Mouse (Mus musculus) kidney, postnatal 0 days (tissue): ENCODE measurements around the gene Brd3. TPM values are rescaled to one million over a fixed set of nuclear protein-coding genes. Genes with fewer than 3 reads are reported as not detected.

Experiments used
- ATAC-seq: fragments of 200-750 bp; cut with Nextera tagmentation; replicated peaks from 2 replicates; pipeline ENCODE4 v1.8.0; 2017; ENCODE audit warnings: low read depth, moderate number of reproducible peaks, moderate TSS enrichment, moderate library complexity; ENCODE audit not compliant: low FRiP score
- DNase-seq: peaks from one replicate; pipeline ENCODE4 v3.0.0-alpha.2; 2016; ENCODE audit warnings: low spot score
- H3K27ac ChIP-seq: fragments of 300-500 bp; sonication (generic); 2 replicates; pipeline ENCODE4 v1.5.1; 2014; ENCODE audit warnings: mild to moderate bottlenecking
- H3K27me3 ChIP-seq: fragments of 300-500 bp; sonication (generic); 2 replicates; pipeline ENCODE4 v1.6.1; 2014; ENCODE audit warnings: low read length, mixed read lengths; ENCODE audit not compliant: insufficient read depth
- H3K36me3 ChIP-seq: fragments of 300-500 bp; sonication (generic); 2 replicates; pipeline ENCODE4 v1.6.1; 2014; ENCODE audit warnings: low read length, mixed read lengths; ENCODE audit not compliant: insufficient read depth
- H3K4me1 ChIP-seq: fragments of 300-500 bp; sonication (generic); replicated peaks from 2 replicates; pipeline ENCODE4 v1.6.1; 2014; ENCODE audit warnings: antibody characterized with exemption, low read length, mixed read lengths; ENCODE audit not compliant: insufficient read depth
- H3K4me2 ChIP-seq: fragments of 300-500 bp; sonication (generic); 2 replicates; pipeline ENCODE4 v1.6.1; 2014; ENCODE audit warnings: mild to moderate bottlenecking, low read length, moderate library complexity, mixed read lengths
- H3K4me3 ChIP-seq: fragments of 300-500 bp; sonication (generic); replicated peaks from 2 replicates; pipeline ENCODE4 v1.5.1; 2014; ENCODE audit warnings: low read depth, low read length
- H3K9ac ChIP-seq: fragments of 300-500 bp; sonication (generic); 2 replicates; pipeline ENCODE4 v1.6.1; 2014; ENCODE audit warnings: low read depth, low read length
- H3K9me3 ChIP-seq: fragments of 300-500 bp; sonication (generic); replicated peaks from 2 replicates; pipeline ENCODE4 v1.6.1; 2016; ENCODE audit warnings: low read length, inconsistent platforms, mixed read lengths
- CTCF ChIP-seq: IDR thresholded peaks from 2 replicates; pipeline ENCODE4 v1.5.1; 2016; ENCODE audit warnings: antibody characterized with exemption, low read depth, mild to moderate bottlenecking, moderate library complexity
- WGBS: fragments of 180-500 bp; shearing (Covaris S2); extraction: QIAGEN DNeasy Blood & Tissue Kit; methylation state at CpG from one replicate; pipeline ENCODE4 v1.1.7; 2014; 5-methylcytosine and 5-hydroxymethylcytosine counted together
- polyA plus RNA-seq: library from polyadenylated mRNA; unstranded; fragments of >200 nt; fragmentation: Nextera tagmentation; extraction: Ambion mirVana; gene quantifications from 2 replicates; pipeline ENCODE4 v1.2.1, GENCODE M21; 2015

The Brd3 gene
- polyA plus RNA-seq, 1 experiment from 2014 or later: 91.4 TPM

GRCm38 (mm10) chr2:27450226-27450625, 57.2 kb downstream of the Brd3 start:
- TF ChIP-seq CTCF: no peak
- Histone ChIP-seq H3K9ac (no peak overlapping the region), H3K27ac (no peak overlapping the region), H3K4me3 (no peak overlapping the region), H3K36me3 (peaks cover 76% of the 10 kb centered on the region), H3K27me3 (no peaks in the 10 kb centered on the region), H3K4me1 (no peaks in the 10 kb centered on the region), H3K9me3 (no peaks in the 10 kb centered on the region), H3K4me2 (no peak overlapping the region)
- ATAC-seq: no peak
- no peak for DNase-seq
- 87% methylated on average over 14 of the region's 14 CpGs for WGBS

GRCm38 (mm10) chr2:27447782-27448181, 59.7 kb downstream of the Brd3 start:
- TF ChIP-seq CTCF: peak; percentile 45; the same call in 1 of the 2 replicates
- ATAC-seq (no peak), DNase-seq (no peak)
- no peak overlapping the region for H3K27ac ChIP-seq
- H3K4me1 ChIP-seq: no peaks in the 10 kb centered on the region
- no peaks in the 10 kb centered on the region for H3K9me3 ChIP-seq
- peaks cover 56% of the 10 kb centered on the region for H3K36me3 ChIP-seq
- no peaks in the 10 kb centered on the region for H3K27me3 ChIP-seq
- H3K4me3 ChIP-seq: no peak overlapping the region
- no peak overlapping the region for H3K9ac ChIP-seq
- H3K4me2 ChIP-seq: no peak overlapping the region
- 85% methylated on average over 5 of the region's 5 CpGs for WGBS

- DNase-seq: no peak
- Histone ChIP-seq H3K4me3 (no peak overlapping the region), H3K27ac (no peak overlapping the region), H3K9me3 (no peaks in the 10 kb centered on the region), H3K27me3 (no peaks in the 10 kb centered on the region), H3K9ac (no peak overlapping the region), H3K36me3 (peaks cover 48% of the 10 kb centered on the region), H3K4me2 (no peak overlapping the region), H3K4me1 (no peaks in the 10 kb centered on the region)
- no peak for TF ChIP-seq CTCF
- WGBS: 86% methylated on average over 8 of the region's 8 CpGs
- ATAC-seq: no peak
Measured at GRCm38 (mm10) chr2:27446812-27447211, 60.6 kb downstream of the Brd3 start.

- WGBS: 95% methylated on average over 3 of the region's 3 CpGs
- no peaks in the 10 kb centered on the region for H3K9me3 ChIP-seq
- ATAC-seq (no peak), DNase-seq (no peak)
- no peak overlapping the region for H3K4me2 ChIP-seq
- H3K9ac ChIP-seq: no peak overlapping the region
- no peak for TF ChIP-seq CTCF
- no peaks in the 10 kb centered on the region for H3K4me1 ChIP-seq
- no peak overlapping the region for H3K27ac ChIP-seq
- no peak overlapping the region for H3K4me3 ChIP-seq
- peaks cover 39% of the 10 kb centered on the region for H3K36me3 ChIP-seq
- no peaks in the 10 kb centered on the region for H3K27me3 ChIP-seq
Measured at GRCm38 (mm10) chr2:27445910-27446309, 61.6 kb downstream of the Brd3 start.

- Histone ChIP-seq H3K9ac (no peak overlapping the region), H3K9me3 (no peaks in the 10 kb centered on the region), H3K27me3 (no peaks in the 10 kb centered on the region), H3K36me3 (peaks cover 17% of the 10 kb centered on the region), H3K27ac (no peak overlapping the region), H3K4me1 (no peaks in the 10 kb centered on the region), H3K4me2 (peak overlapping the region; percentile 68; the same call in 1 of the 2 replicates), H3K4me3 (no peak overlapping the region)
- DNase-seq (no peak), ATAC-seq (no peak)
- WGBS: 68% methylated on average over 5 of the region's 5 CpGs
- no peak for TF ChIP-seq CTCF
Measured at GRCm38 (mm10) chr2:27443450-27443708, 64.1 kb downstream of the Brd3 start.

- Histone ChIP-seq H3K4me1 (no peaks in the 10 kb centered on the region), H3K9me3 (no peaks in the 10 kb centered on the region), H3K36me3 (peaks cover 12% of the 10 kb centered on the region), H3K4me3 (peak overlapping the region; percentile 44), H3K27me3 (no peaks in the 10 kb centered on the region), H3K4me2 (peak overlapping the region; percentile 68), H3K27ac (peak overlapping the region; percentile 27), H3K9ac (peak overlapping the region; percentile 57)
- WGBS: 27% methylated on average over 20 of the region's 20 CpGs
- DNase-seq (peak; percentile 40), ATAC-seq (no peak; the same call in none of the 2 replicates)
- TF ChIP-seq CTCF: no peak
Measured at GRCm38 (mm10) chr2:27442708-27443449, 64.6 kb downstream of the Brd3 start.
